Mouse (Mus musculus): Measurements from ENCODE around the gene Gm20716. TPM values are rescaled to one million over a fixed set of nuclear protein-coding genes. Genes with fewer than 3 reads are reported as not detected.
A peak's percentile ranks its signal among the peaks of the same experiment; 100 is the strongest.

The Gm20716 gene
- 23.8 and 24.6 TPM in 2 replicates for polyA plus RNA-seq (2014; fragmentation: Nextera tagmentation; extraction: Ambion mirVana)

- Histone ChIP-seq H3K27ac (ENCODE audit: low read depth, low read length) (peak within 1 kb of the TSS; percentile 76; the same call in 1 of the 2 replicates), H3K4me2 (peak within 1 kb of the TSS; percentile 99), H3K9ac (ENCODE audit: low read length) (peak within 1 kb of the TSS; percentile 87), H3K36me3 (ENCODE audit: control insufficient read depth, insufficient read depth, low read length) (peaks cover 6% of the 10 kb centered on the region), H3K9me3 (ENCODE audit: control insufficient read depth, low read length) (no peaks in the 10 kb centered on the region), H3K27me3 (ENCODE audit: control insufficient read depth, insufficient read depth, low read length) (no peaks in the 10 kb centered on the region), H3K4me3 (ENCODE audit: low read depth, low read length) (peak within 1 kb of the TSS; percentile 99), H3K4me1 (ENCODE audit: control insufficient read depth, insufficient read depth, low read length) (peaks cover 19% of the 10 kb centered on the region)
- ATAC-seq (ENCODE audit: low FRiP score) (peak; percentile 84), DNase-seq (ENCODE audit: low spot score, missing footprints) (peak; percentile 99)
- under 1% methylated on average over 73 of the region's 73 CpGs for WGBS
Measured at GRCm38 (mm10) chr2:168230026-168230728, at the start of gene Gm20716, which contains the start of the genes Dpm1 and Mocs3. TSS of gene Gm20716 (minus strand) at chr2:168230364. TSS of gene Dpm1 (minus strand) at chr2:168230591. TSS of gene Mocs3 (plus strand) at chr2:168230622.

- 9% methylated on average over 11 of the region's 11 CpGs for WGBS
- Histone ChIP-seq H3K27me3 (ENCODE audit: control insufficient read depth, insufficient read depth, low read length) (peaks cover 2% of the 10 kb centered on the region; the same call in 1 of the 2 replicates), H3K4me1 (ENCODE audit: control insufficient read depth, insufficient read depth, low read length) (no peaks in the 10 kb centered on the region), H3K4me3 (ENCODE audit: low read depth, low read length) (no peak overlapping the region), H3K36me3 (ENCODE audit: control insufficient read depth, insufficient read depth, low read length) (no peaks in the 10 kb centered on the region), H3K9me3 (ENCODE audit: control insufficient read depth, low read length) (no peaks in the 10 kb centered on the region), H3K27ac (ENCODE audit: low read depth, low read length) (no peak overlapping the region), H3K4me2 (no peak overlapping the region), H3K9ac (ENCODE audit: low read length) (no peak overlapping the region)
- DNase-seq (ENCODE audit: low spot score, missing footprints) (peak; percentile 95), ATAC-seq (ENCODE audit: low FRiP score) (peak; percentile 58; the same call in 1 of the 2 replicates)
Measured at GRCm38 (mm10) chr2:168274374-168274935, 44.3 kb upstream of the Gm20716 start.

GRCm38 (mm10) chr2:168273387-168273786 lies 43.2 kb upstream of the Gm20716 start:
- no peaks in the 10 kb centered on the region for H3K36me3 ChIP-seq (ENCODE audit: control insufficient read depth, insufficient read depth, low read length)
- no peak overlapping the region for H3K4me2 ChIP-seq
- H3K4me3 ChIP-seq (ENCODE audit: low read depth, low read length), result no peak overlapping the region
- H3K27ac ChIP-seq (ENCODE audit: low read depth, low read length), result no peak overlapping the region
- ATAC-seq (ENCODE audit: low FRiP score) (no peak), DNase-seq (ENCODE audit: low spot score, missing footprints) (peak; percentile 77)
- whole genome bisulfite sequencing, result 45% methylated on average over 9 of the region's 9 CpGs
- no peaks in the 10 kb centered on the region for H3K9me3 ChIP-seq (ENCODE audit: control insufficient read depth, low read length)
- H3K4me1 ChIP-seq (ENCODE audit: control insufficient read depth, insufficient read depth, low read length), result no peaks in the 10 kb centered on the region
- no peak overlapping the region for H3K9ac ChIP-seq (ENCODE audit: low read length)
- H3K27me3 ChIP-seq (ENCODE audit: control insufficient read depth, insufficient read depth, low read length), result no peaks in the 10 kb centered on the region

DNA sequence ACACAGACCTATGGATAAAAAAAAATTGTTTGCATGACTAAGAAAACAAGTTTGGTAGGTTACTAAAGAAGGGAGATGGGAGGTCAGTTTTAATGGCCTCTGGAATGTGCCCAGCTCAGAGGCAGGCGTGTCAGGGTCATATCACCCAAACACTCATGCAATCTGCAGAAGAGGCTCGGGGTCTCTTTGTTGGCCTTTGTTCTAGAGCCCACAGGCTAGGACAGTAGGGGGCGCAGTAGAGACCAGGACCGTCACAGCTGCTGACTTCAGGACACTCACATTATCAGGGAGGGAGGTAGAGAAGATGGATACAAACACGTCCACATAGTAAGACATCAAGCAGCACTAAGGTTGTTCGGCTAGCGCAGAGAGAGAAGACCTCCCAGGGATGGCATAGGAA lies 37.9 kb upstream of the Gm20716 start:
- Histone ChIP-seq H3K27ac (ENCODE audit: low read depth, low read length) (no peak overlapping the region), H3K36me3 (ENCODE audit: control insufficient read depth, insufficient read depth, low read length) (no peaks in the 10 kb centered on the region), H3K4me1 (ENCODE audit: control insufficient read depth, insufficient read depth, low read length) (no peaks in the 10 kb centered on the region), H3K9ac (ENCODE audit: low read length) (no peak overlapping the region), H3K9me3 (ENCODE audit: control insufficient read depth, low read length) (no peaks in the 10 kb centered on the region), H3K4me3 (ENCODE audit: low read depth, low read length) (no peak overlapping the region), H3K27me3 (ENCODE audit: control insufficient read depth, insufficient read depth, low read length) (no peaks in the 10 kb centered on the region), H3K4me2 (no peak overlapping the region)
- DNase-seq (ENCODE audit: low spot score, missing footprints), result peak; percentile 89
- 39% methylated on average over 7 of the region's 7 CpGs for WGBS
- no peak for ATAC-seq (ENCODE audit: low FRiP score)

GRCm38 (mm10) chr2:168260900-168261299 lies 30.7 kb upstream of the Gm20716 start:
- WGBS, result 91% methylated on average over 10 of the region's 10 CpGs
- Histone ChIP-seq H3K4me1 (ENCODE audit: control insufficient read depth, insufficient read depth, low read length) (no peaks in the 10 kb centered on the region), H3K9me3 (ENCODE audit: control insufficient read depth, low read length) (no peaks in the 10 kb centered on the region), H3K36me3 (ENCODE audit: control insufficient read depth, insufficient read depth, low read length) (no peaks in the 10 kb centered on the region), H3K27me3 (ENCODE audit: control insufficient read depth, insufficient read depth, low read length) (no peaks in the 10 kb centered on the region), H3K27ac (ENCODE audit: low read depth, low read length) (no peak overlapping the region), H3K9ac (ENCODE audit: low read length) (no peak overlapping the region), H3K4me2 (no peak overlapping the region), H3K4me3 (ENCODE audit: low read depth, low read length) (no peak overlapping the region)
- ATAC-seq (ENCODE audit: low FRiP score), result no peak
- no peak for DNase-seq (ENCODE audit: low spot score, missing footprints)

- Histone ChIP-seq H3K36me3 (ENCODE audit: control insufficient read depth, insufficient read depth, low read length) (no peaks in the 10 kb centered on the region), H3K27me3 (ENCODE audit: control insufficient read depth, insufficient read depth, low read length) (no peaks in the 10 kb centered on the region), H3K9me3 (ENCODE audit: control insufficient read depth, low read length) (no peaks in the 10 kb centered on the region), H3K4me3 (ENCODE audit: low read depth, low read length) (no peak overlapping the region), H3K9ac (ENCODE audit: low read length) (no peak overlapping the region), H3K27ac (ENCODE audit: low read depth, low read length) (no peak overlapping the region), H3K4me1 (ENCODE audit: control insufficient read depth, insufficient read depth, low read length) (no peaks in the 10 kb centered on the region), H3K4me2 (no peak overlapping the region)
- WGBS, result 88% methylated on average over 3 of the region's 3 CpGs
- DNase-seq (ENCODE audit: low spot score, missing footprints) (no peak), ATAC-seq (ENCODE audit: low FRiP score) (no peak)
Measured at GRCm38 (mm10) chr2:168260124-168260523, 30.0 kb upstream of the Gm20716 start.

GRCm38 (mm10) chr2:168259046-168259445 lies 28.9 kb upstream of the Gm20716 start:
- no peak overlapping the region for H3K4me2 ChIP-seq
- peak; percentile 17 for DNase-seq (ENCODE audit: low spot score, missing footprints)
- H3K36me3 ChIP-seq (ENCODE audit: control insufficient read depth, insufficient read depth, low read length), result no peaks in the 10 kb centered on the region
- H3K27me3 ChIP-seq (ENCODE audit: control insufficient read depth, insufficient read depth, low read length), result no peaks in the 10 kb centered on the region
- WGBS, result 89% methylated on average over 8 of the region's 8 CpGs
- H3K27ac ChIP-seq (ENCODE audit: low read depth, low read length), result no peak overlapping the region
- no peak for ATAC-seq (ENCODE audit: low FRiP score)
- H3K9ac ChIP-seq (ENCODE audit: low read length), result no peak overlapping the region
- no peaks in the 10 kb centered on the region for H3K9me3 ChIP-seq (ENCODE audit: control insufficient read depth, low read length)
- no peaks in the 10 kb centered on the region for H3K4me1 ChIP-seq (ENCODE audit: control insufficient read depth, insufficient read depth, low read length)
- no peak overlapping the region for H3K4me3 ChIP-seq (ENCODE audit: low read depth, low read length)

DNA sequence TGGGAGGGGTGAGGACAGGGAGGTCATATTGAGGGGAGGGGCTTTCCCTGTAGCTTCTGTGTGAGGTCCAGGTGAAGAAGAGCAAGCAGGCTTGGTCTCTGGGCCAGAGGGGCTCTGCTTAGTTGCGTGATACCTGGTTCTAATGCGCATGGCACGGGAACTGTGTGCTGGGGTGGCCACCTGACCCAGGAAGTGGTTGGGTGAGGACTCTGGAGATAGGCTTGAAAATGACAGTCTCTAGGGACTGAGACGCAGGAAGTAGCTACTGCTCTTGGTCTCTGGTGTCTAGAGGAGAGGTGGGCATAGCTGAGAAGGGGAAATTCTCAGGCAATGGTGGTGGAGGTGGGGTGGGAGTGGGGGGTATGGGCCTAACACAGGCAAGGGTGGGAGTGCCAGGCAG lies 27.0 kb upstream of the Gm20716 start:
- Histone ChIP-seq H3K4me2 (no peak overlapping the region), H3K36me3 (ENCODE audit: control insufficient read depth, insufficient read depth, low read length) (no peaks in the 10 kb centered on the region), H3K27me3 (ENCODE audit: control insufficient read depth, insufficient read depth, low read length) (no peaks in the 10 kb centered on the region), H3K27ac (ENCODE audit: low read depth, low read length) (no peak overlapping the region), H3K4me1 (ENCODE audit: control insufficient read depth, insufficient read depth, low read length) (no peaks in the 10 kb centered on the region), H3K9ac (ENCODE audit: low read length) (no peak overlapping the region), H3K4me3 (ENCODE audit: low read depth, low read length) (no peak overlapping the region), H3K9me3 (ENCODE audit: control insufficient read depth, low read length) (no peaks in the 10 kb centered on the region)
- WGBS, result 87% methylated on average over 4 of the region's 4 CpGs
- DNase-seq (ENCODE audit: low spot score, missing footprints), result no peak
- ATAC-seq (ENCODE audit: low FRiP score), result no peak

DNA sequence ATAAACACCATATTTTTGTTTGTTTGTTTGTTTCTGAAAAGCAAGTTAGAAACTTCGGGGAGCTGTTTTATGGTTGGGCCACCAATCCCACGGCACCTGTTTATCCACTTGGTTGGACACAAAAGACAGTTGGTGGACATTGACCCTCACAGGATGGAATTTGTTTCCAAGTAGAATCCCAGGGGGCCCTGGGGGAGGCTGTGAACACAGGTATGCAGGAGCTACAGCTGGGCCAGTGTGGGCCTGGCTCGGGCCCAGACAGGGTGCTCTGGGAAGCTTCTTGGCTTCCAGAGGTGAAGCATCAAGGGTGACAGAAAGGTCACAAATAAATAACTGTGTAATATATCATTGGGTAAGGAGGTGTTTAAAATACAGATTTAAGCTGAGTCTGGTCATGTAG lies 26.3 kb upstream of the Gm20716 start:
- H3K27me3 ChIP-seq (ENCODE audit: control insufficient read depth, insufficient read depth, low read length), result no peaks in the 10 kb centered on the region
- 84% methylated on average over 3 of the region's 3 CpGs for WGBS
- H3K27ac ChIP-seq (ENCODE audit: low read depth, low read length), result no peak overlapping the region
- no peak for ATAC-seq (ENCODE audit: low FRiP score)
- no peaks in the 10 kb centered on the region for H3K36me3 ChIP-seq (ENCODE audit: control insufficient read depth, insufficient read depth, low read length)
- no peaks in the 10 kb centered on the region for H3K9me3 ChIP-seq (ENCODE audit: control insufficient read depth, low read length)
- H3K9ac ChIP-seq (ENCODE audit: low read length), result no peak overlapping the region
- H3K4me3 ChIP-seq (ENCODE audit: low read depth, low read length), result no peak overlapping the region
- no peaks in the 10 kb centered on the region for H3K4me1 ChIP-seq (ENCODE audit: control insufficient read depth, insufficient read depth, low read length)
- DNase-seq (ENCODE audit: low spot score, missing footprints), result peak; percentile 57
- H3K4me2 ChIP-seq, result no peak overlapping the region

All from midbrain, embryonic 11.5 days (tissue).